Mouse (Mus musculus): ENCODE measurements around the gene Hagh. TPM values are rescaled to one million over a fixed set of nuclear protein-coding genes. Genes with fewer than 3 reads are reported as not detected.

The Hagh gene
- polyA plus RNA-seq, 1 experiment from 2014 or later, result 28.5 TPM

- 76% methylated on average over 2 of the region's 2 CpGs for WGBS
- no peak overlapping the region for H3K4me3 ChIP-seq
- H3K4me1 ChIP-seq, result no peaks in the 10 kb centered on the region
- no peak for DNase-seq (ENCODE audit: low spot score)
- no peaks in the 10 kb centered on the region for H3K9me3 ChIP-seq (replicated peaks)
- H3K27ac ChIP-seq (replicated peaks), result no peak overlapping the region
- no peaks in the 10 kb centered on the region for H3K27me3 ChIP-seq (ENCODE audit: low read depth, poor library complexity, severe bottlenecking)
- no peaks in the 10 kb centered on the region for H3K36me3 ChIP-seq
Observed at GRCm38 (mm10) chr17:24819469-24819868, 20.5 kb upstream of the Hagh start.

- Histone ChIP-seq H3K27ac (replicated peaks) (no peak overlapping the region), H3K9me3 (replicated peaks) (no peaks in the 10 kb centered on the region), H3K36me3 (no peaks in the 10 kb centered on the region), H3K4me3 (no peak overlapping the region), H3K27me3 (ENCODE audit: low read depth, poor library complexity, severe bottlenecking) (0 out of 2 replicates have a peak, but pooled peaks cover under 1% of the 10 kb centered on the region), H3K4me1 (no peaks in the 10 kb centered on the region)
- 71% methylated on average over 3 of the region's 3 CpGs for WGBS
- DNase-seq (ENCODE audit: low spot score), result no peak
Observed at GRCm38 (mm10) chr17:24821351-24822280, 18.3 kb upstream of the Hagh start.

GRCm38 (mm10) chr17:24840341-24840740 lies 398 bp downstream of the Hagh start:
- 69% methylated on average over 5 of the region's 5 CpGs for WGBS
- Histone ChIP-seq H3K36me3 (no peaks in the 10 kb centered on the region), H3K27ac (replicated peaks) (no peak overlapping the region), H3K27me3 (ENCODE audit: low read depth, poor library complexity, severe bottlenecking) (peaks cover 6% of the 10 kb centered on the region), H3K9me3 (replicated peaks) (no peaks in the 10 kb centered on the region), H3K4me1 (no peaks in the 10 kb centered on the region), H3K4me3 (no peak overlapping the region)
- no peak for DNase-seq (ENCODE audit: low spot score)

GRCm38 (mm10) chr17:24841133-24841532 lies 1.2 kb downstream of the Hagh start:
- DNase-seq (ENCODE audit: low spot score), result no peak
- no peaks in the 10 kb centered on the region for H3K36me3 ChIP-seq
- H3K4me1 ChIP-seq, result no peaks in the 10 kb centered on the region
- H3K9me3 ChIP-seq (replicated peaks), result no peaks in the 10 kb centered on the region
- H3K27me3 ChIP-seq (ENCODE audit: low read depth, poor library complexity, severe bottlenecking), result peaks cover 6% of the 10 kb centered on the region
- WGBS, result 45% methylated on average over 4 of the region's 4 CpGs
- H3K27ac ChIP-seq (replicated peaks), result no peak overlapping the region
- no peak overlapping the region for H3K4me3 ChIP-seq

GRCm38 (mm10) chr17:24842631-24843030 lies 2.7 kb downstream of the Hagh start:
- WGBS, result 58% methylated on average over 2 of the region's 2 CpGs
- Histone ChIP-seq H3K9me3 (replicated peaks) (no peaks in the 10 kb centered on the region), H3K4me3 (no peak overlapping the region), H3K27ac (replicated peaks) (no peak overlapping the region), H3K36me3 (no peaks in the 10 kb centered on the region), H3K27me3 (ENCODE audit: low read depth, poor library complexity, severe bottlenecking) (peaks cover 6% of the 10 kb centered on the region), H3K4me1 (no peaks in the 10 kb centered on the region)
- no peak for DNase-seq (ENCODE audit: low spot score)

- Histone ChIP-seq H3K9me3 (replicated peaks) (no peaks in the 10 kb centered on the region), H3K4me3 (no peak overlapping the region), H3K27ac (replicated peaks) (no peak overlapping the region), H3K27me3 (ENCODE audit: low read depth, poor library complexity, severe bottlenecking) (peaks cover 6% of the 10 kb centered on the region), H3K36me3 (no peaks in the 10 kb centered on the region), H3K4me1 (peaks cover 15% of the 10 kb centered on the region)
- WGBS, result 61% methylated on average over 9 of the region's 9 CpGs
- no peak for DNase-seq (ENCODE audit: low spot score)
Observed at GRCm38 (mm10) chr17:24844525-24844924, 4.6 kb downstream of the Hagh start.

- WGBS, result 90% methylated on average over 1 of the region's 1 CpGs
- Histone ChIP-seq H3K9me3 (replicated peaks) (no peaks in the 10 kb centered on the region), H3K27ac (replicated peaks) (no peak overlapping the region), H3K4me3 (no peak overlapping the region), H3K36me3 (no peaks in the 10 kb centered on the region), H3K27me3 (ENCODE audit: low read depth, poor library complexity, severe bottlenecking) (peaks cover 10% of the 10 kb centered on the region), H3K4me1 (peaks cover 30% of the 10 kb centered on the region)
- no peak for DNase-seq (ENCODE audit: low spot score)
Observed at GRCm38 (mm10) chr17:24847386-24847785, 7.4 kb downstream of the Hagh start.

- Histone ChIP-seq H3K9me3 (replicated peaks) (no peaks in the 10 kb centered on the region), H3K4me1 (peaks cover 30% of the 10 kb centered on the region), H3K36me3 (peaks cover 4% of the 10 kb centered on the region), H3K27ac (replicated peaks) (no peak overlapping the region), H3K4me3 (peak overlapping the region; percentile 77), H3K27me3 (ENCODE audit: low read depth, poor library complexity, severe bottlenecking) (peaks cover 10% of the 10 kb centered on the region)
- no peak for DNase-seq (ENCODE audit: low spot score)
Observed at GRCm38 (mm10) chr17:24848600-24849031, 8.7 kb downstream of the Hagh start.

GRCm38 (mm10) chr17:24849733-24850064 lies 9.8 kb downstream of the Hagh start:
- Histone ChIP-seq H3K27me3 (ENCODE audit: low read depth, poor library complexity, severe bottlenecking) (peaks cover 10% of the 10 kb centered on the region), H3K36me3 (peaks cover 14% of the 10 kb centered on the region), H3K4me3 (peak overlapping the region; percentile 77), H3K9me3 (replicated peaks) (no peaks in the 10 kb centered on the region), H3K4me1 (peaks cover 30% of the 10 kb centered on the region), H3K27ac (replicated peaks) (peak overlapping the region; percentile 92)
- DNase-seq (ENCODE audit: low spot score), result no peak
- WGBS, result under 1% methylated on average over 21 of the region's 21 CpGs

- peaks cover 14% of the 10 kb centered on the region for H3K36me3 ChIP-seq
- peaks cover 30% of the 10 kb centered on the region for H3K4me1 ChIP-seq
- WGBS, result under 1% methylated on average over 58 of the region's 58 CpGs
- DNase-seq (ENCODE audit: low spot score), result peak; percentile 97
- peak within 1 kb of the TSS; percentile 92 for H3K27ac ChIP-seq (replicated peaks)
- H3K4me3 ChIP-seq, result peak within 1 kb of the TSS; percentile 77
- peaks cover 10% of the 10 kb centered on the region for H3K27me3 ChIP-seq (ENCODE audit: low read depth, poor library complexity, severe bottlenecking)
- H3K9me3 ChIP-seq (replicated peaks), result no peaks in the 10 kb centered on the region
Observed at GRCm38 (mm10) chr17:24850065-24850772, 10.3 kb downstream of the Hagh start, which contains the start of gene Fahd1. Gene Fahd1, minus strand, starts transcription at chr17:24850364.

GRCm38 (mm10) chr17:24850773-24851127 lies 10.8 kb downstream of the Hagh start:
- DNase-seq (ENCODE audit: low spot score), result no peak
- Histone ChIP-seq H3K27ac (replicated peaks) (peak overlapping the region; percentile 70), H3K9me3 (replicated peaks) (no peaks in the 10 kb centered on the region), H3K4me3 (peak overlapping the region; percentile 77), H3K4me1 (peaks cover 30% of the 10 kb centered on the region), H3K27me3 (ENCODE audit: low read depth, poor library complexity, severe bottlenecking) (peaks cover 10% of the 10 kb centered on the region), H3K36me3 (peaks cover 14% of the 10 kb centered on the region)
- WGBS, result 2% methylated on average over 20 of the region's 20 CpGs

GRCm38 (mm10) chr17:24851381-24852125 lies 11.6 kb downstream of the Hagh start:
- no peak overlapping the region for H3K27ac ChIP-seq (replicated peaks)
- H3K9me3 ChIP-seq (replicated peaks), result no peaks in the 10 kb centered on the region
- H3K27me3 ChIP-seq (ENCODE audit: low read depth, poor library complexity, severe bottlenecking), result peaks cover 10% of the 10 kb centered on the region
- no peak for DNase-seq (ENCODE audit: low spot score)
- 83% methylated on average over 10 of the region's 10 CpGs for WGBS
- H3K4me1 ChIP-seq, result peaks cover 30% of the 10 kb centered on the region
- H3K36me3 ChIP-seq, result peaks cover 20% of the 10 kb centered on the region
- peak overlapping the region; percentile 77 for H3K4me3 ChIP-seq
